ENCODE assay signal across 19 mouse cellular contexts in the genomic region with DNA sequence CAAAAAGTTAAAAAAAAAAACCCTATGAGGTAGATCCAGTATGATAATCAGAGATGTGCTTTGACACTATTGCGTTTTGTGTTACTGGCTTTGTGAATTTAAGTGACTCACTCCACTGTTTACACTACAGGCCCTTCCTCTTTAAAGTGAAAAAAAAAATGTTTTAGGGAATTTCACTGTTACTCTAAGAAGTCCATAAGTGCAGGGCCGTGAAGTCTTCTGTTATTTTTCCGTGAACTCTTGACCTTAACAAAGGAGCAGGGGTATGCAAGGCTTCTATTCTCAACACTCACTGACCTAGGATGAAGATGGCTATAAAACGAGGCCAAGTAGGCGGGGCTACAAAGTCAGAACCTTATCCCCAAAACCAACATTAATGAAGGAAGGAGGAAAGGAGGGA.
DNase-seq lines count a peak whose midpoint lies in the region; ATAC-seq and TF ChIP-seq lines count a peak whose summit lies in the region.
"Had no signal": no experiment of that assay in that cellular context is flagged by ENCODE, and none has a peak within 500 bp of the region (broad histone marks: within the 10 kb centered on the region; RNA-seq: fewer than 3 reads in every experiment).

No protein-coding gene starts in this region.

- no peak overlapping the region for H3K4me3 ChIP-seq in kidney, postnatal 0 days (replicated peaks; ENCODE audit: low read depth, low read length)
- no peak overlapping the region for H3K4me3 ChIP-seq in spleen, adult 2 months (ENCODE audit: extremely low read depth, insufficient read depth, insufficient read length)
- H3K4me3 ChIP-seq: heart, embryonic 10.5 days; layer of hippocampus, adult 2 months; limb, embryonic 15.5 days; midbrain, embryonic 13.5 days; neural tube, embryonic 13.5 days had no signal

- no peaks in the 10 kb centered on the region for H3K36me3 ChIP-seq in kidney, postnatal 0 days (ENCODE audit: insufficient read depth, low read length)
- H3K36me3 ChIP-seq in spleen, adult 2 months (ENCODE audit: control insufficient read depth, insufficient read depth, low read length), result no peaks in the 10 kb centered on the region
- H3K36me3 ChIP-seq: heart, embryonic 10.5 days; limb, embryonic 15.5 days; midbrain, embryonic 13.5 days; neural tube, embryonic 13.5 days had no signal

- no peak overlapping the region for H3K9ac ChIP-seq in kidney, postnatal 0 days (ENCODE audit: low read depth, low read length)
- H3K9ac ChIP-seq: limb, embryonic 15.5 days; midbrain, embryonic 13.5 days; neural tube, embryonic 13.5 days had no signal

- 15% methylated on average over 5 of the region's 5 CpGs for WGBS in kidney, postnatal 0 days
- 81% methylated on average over 5 of the region's 5 CpGs for WGBS in spleen, adult 2 months

- H3K27me3 ChIP-seq in kidney, postnatal 0 days (ENCODE audit: insufficient read depth, low read length), result no peaks in the 10 kb centered on the region
- no peaks in the 10 kb centered on the region for H3K27me3 ChIP-seq in spleen, adult 2 months (ENCODE audit: control insufficient read depth, insufficient read depth, low read length)
- H3K27me3 ChIP-seq: limb, embryonic 15.5 days; midbrain, embryonic 13.5 days; neural tube, embryonic 13.5 days had no signal

- no peaks in the 10 kb centered on the region for H3K9me3 ChIP-seq in kidney, postnatal 0 days (replicated peaks; ENCODE audit: low read length)
- H3K9me3 ChIP-seq: heart, embryonic 10.5 days; limb, embryonic 15.5 days; midbrain, embryonic 13.5 days; neural tube, embryonic 13.5 days had no signal

- H3K4me1 ChIP-seq in kidney, postnatal 0 days (replicated peaks; ENCODE audit: insufficient read depth, low read length), result no peaks in the 10 kb centered on the region
- H3K4me1 ChIP-seq in spleen, adult 2 months (ENCODE audit: control insufficient read depth, insufficient read depth, insufficient read length), result no peaks in the 10 kb centered on the region
- H3K4me1 ChIP-seq: heart, embryonic 10.5 days; limb, embryonic 15.5 days; midbrain, embryonic 13.5 days; neural tube, embryonic 13.5 days had no signal

- ATAC-seq in kidney, postnatal 0 days (replicated peaks; ENCODE audit: low FRiP score, low read depth), result no peak
- peak; percentile 44 for ATAC-seq in monocyte, adult 5-6 weeks (replicated peaks; ENCODE audit: insufficient number of reproducible peaks, low FRiP score, low TSS enrichment, poor library complexity, severe bottlenecking)
- ATAC-seq: forebrain, embryonic 16.5 days; midbrain, embryonic 13.5 days had no signal

- TF ChIP-seq POLR2A in spleen, adult 2 months (IDR thresholded peaks at IDR 0.05; ENCODE audit: low read depth, low read length), result no peak

- peak; percentile 41 for DNase-seq in kidney, postnatal 0 days (ENCODE audit: low spot score)
- no peak for DNase-seq in kidney, postnatal 36 days
- DNase-seq in spleen, adult 2 months (ENCODE audit: low read depth in 1 of 2, low spot score in 2 of 2), result no peak
- no peak for DNase-seq in spleen, adult 12 weeks (ENCODE audit: low spot score)
- peak; percentile 9 for DNase-seq in embryo, embryonic 11.5 days (ENCODE audit: low read depth, low spot score)
- no peak for DNase-seq in layer of hippocampus, postnatal 10 days (ENCODE audit: low spot score in 2 of 2)
- DNase-seq in ovary, postnatal 36 days (ENCODE audit: low spot score), result no peak
- DNase-seq: B cell, adult 2 months; cerebellum, adult 2 months; cerebellum, postnatal 36 days; gastrocnemius, postnatal 36 days; thymus, postnatal 14 days had no signal

- no peak overlapping the region for H3K27ac ChIP-seq in kidney, postnatal 0 days
- H3K27ac ChIP-seq in spleen, adult 2 months (ENCODE audit: insufficient read depth, low read length), result peak overlapping the region; percentile 15; the same call in 1 of the 2 replicates
- H3K27ac ChIP-seq: heart, embryonic 10.5 days; layer of hippocampus, adult 2 months; limb, embryonic 15.5 days; midbrain, embryonic 13.5 days; neural tube, embryonic 13.5 days had no signal

- H3K4me2 ChIP-seq in kidney, postnatal 0 days (ENCODE audit: low read length), result no peak overlapping the region
- H3K4me2 ChIP-seq: limb, embryonic 15.5 days; midbrain, embryonic 13.5 days; neural tube, embryonic 13.5 days had no signal

- no peak for TF ChIP-seq CTCF in kidney, postnatal 0 days (IDR thresholded peaks at IDR 0.05; ENCODE audit: low read depth)
- TF ChIP-seq CTCF in spleen, adult 2 months (IDR thresholded peaks at IDR 0.05; ENCODE audit: extremely low read depth, insufficient read depth, insufficient read length, insufficient replicate concordance), result no peak

Comparison
In these comparisons a context has a peak if more than half of its experiments do, and no peak if none do; other contexts are left out.
1. DNase-seq: peak in kidney, postnatal 0 days (single experiment) and embryo, embryonic 11.5 days (single experiment); none in kidney, postnatal 36 days (0 of 2), spleen, adult 2 months (0 of 2), spleen, adult 12 weeks (single experiment), layer of hippocampus, postnatal 10 days (0 of 2) and ovary, postnatal 36 days (single experiment).